Mouse (Mus musculus) lung, embryonic 16.5 days (tissue): ENCODE results near the gene Gjc1. TPM values are rescaled to one million over a fixed set of nuclear protein-coding genes. Genes with fewer than 3 reads are reported as not detected.

Source experiments
- ATAC-seq: fragments of 200-750 bp; cut with Nextera tagmentation; 2 replicates; pipeline ENCODE4 v1.8.0; 2017; ENCODE audit warnings: low read depth, mild to moderate bottlenecking, moderate library complexity
- H3K27ac ChIP-seq: fragments of 300-500 bp; sonication (generic); 2 replicates; pipeline ENCODE4 v1.5.1; 2014; ENCODE audit warnings: mild to moderate bottlenecking, control low read depth, low read length
- H3K27me3 ChIP-seq: fragments of 300-500 bp; sonication (generic); 2 replicates; pipeline ENCODE4 v1.6.1; 2014; ENCODE audit warnings: low read depth, low read length, mixed read lengths; ENCODE audit not compliant: control insufficient read depth, insufficient read depth
- H3K36me3 ChIP-seq: fragments of 300-500 bp; sonication (generic); 2 replicates; pipeline ENCODE4 v1.6.1; 2014; ENCODE audit warnings: low read length; ENCODE audit not compliant: control insufficient read depth, insufficient read depth
- H3K4me1 ChIP-seq: fragments of 300-500 bp; sonication (generic); replicated peaks from 2 replicates; pipeline ENCODE4 v1.6.1; 2014; ENCODE audit warnings: low read length, mixed read lengths; ENCODE audit not compliant: control insufficient read depth, insufficient read depth
- H3K4me2 ChIP-seq: fragments of 300-500 bp; sonication (generic); 2 replicates; pipeline ENCODE4 v1.6.1; 2014; ENCODE audit warnings: low read depth, low read length, control low read depth
- H3K4me3 ChIP-seq: fragments of 300-500 bp; sonication (generic); 2 replicates; pipeline ENCODE4 v1.5.1; 2014; ENCODE audit warnings: mild to moderate bottlenecking, low read length, control low read depth
- H3K9ac ChIP-seq: fragments of 300-500 bp; sonication (generic); 2 replicates; pipeline ENCODE4 v1.6.1; 2014; ENCODE audit warnings: low read length, control low read depth
- H3K9me3 ChIP-seq: fragments of 300-500 bp; sonication (generic); 2 replicates; pipeline ENCODE4 v1.6.1; 2016; ENCODE audit warnings: low read length; ENCODE audit not compliant: control insufficient read depth
- WGBS: fragments of 180-500 bp; shearing (Covaris S2); extraction: QIAGEN DNeasy Blood & Tissue Kit; methylation state at CpG from one replicate; pipeline ENCODE4 v1.1.7; 2014; 5-methylcytosine and 5-hydroxymethylcytosine counted together
- polyA plus RNA-seq: library from polyadenylated mRNA; unstranded; fragments of >200 nt; fragmentation: Nextera tagmentation; extraction: Ambion mirVana; gene quantifications from 2 replicates; pipeline ENCODE4 v1.2.1, GENCODE M21; 2015

Gene Gjc1
- polyA plus RNA-seq, 1 experiment from 2014 or later: 65.7 TPM

GRCm38 (mm10) chr11:102758977-102759376 is 60.5 kb downstream of the Gjc1 start:
- Histone ChIP-seq H3K4me1 (peaks cover 14% of the 10 kb centered on the region), H3K36me3 (no peaks in the 10 kb centered on the region), H3K9ac (no peak overlapping the region), H3K9me3 (no peaks in the 10 kb centered on the region), H3K27me3 (peaks cover 21% of the 10 kb centered on the region), H3K4me3 (no peak overlapping the region), H3K4me2 (no peak overlapping the region), H3K27ac (no peak overlapping the region)
- ATAC-seq: no peak
- 81% methylated on average over 2 of the region's 2 CpGs for WGBS

GRCm38 (mm10) chr11:102755391-102755790 is 64.1 kb downstream of the Gjc1 start:
- Histone ChIP-seq H3K4me3 (no peak overlapping the region), H3K4me1 (peaks cover 9% of the 10 kb centered on the region; the same call in 1 of the 2 replicates), H3K27ac (no peak overlapping the region), H3K27me3 (0 out of 2 replicates have a peak, but pooled peaks cover 5% of the 10 kb centered on the region), H3K9me3 (no peaks in the 10 kb centered on the region), H3K4me2 (no peak overlapping the region), H3K36me3 (no peaks in the 10 kb centered on the region), H3K9ac (no peak overlapping the region)
- WGBS: 75% methylated on average over 7 of the region's 7 CpGs
- ATAC-seq: no peak

- H3K36me3 ChIP-seq: no peaks in the 10 kb centered on the region
- H3K9me3 ChIP-seq: no peaks in the 10 kb centered on the region
- H3K27me3 ChIP-seq: no peaks in the 10 kb centered on the region
- no peak for ATAC-seq
- 0 out of 2 replicates have a peak overlapping the region, but pooled peaks have one; percentile 11 for H3K9ac ChIP-seq
- H3K4me3 ChIP-seq: no peak overlapping the region
- WGBS: 39% methylated on average over 4 of the region's 4 CpGs
- H3K4me1 ChIP-seq: peaks cover 9% of the 10 kb centered on the region; the same call in 1 of the 2 replicates
- no peak overlapping the region for H3K27ac ChIP-seq
- peak overlapping the region; percentile 40 for H3K4me2 ChIP-seq
These were observed 65.1 kb downstream of the Gjc1 start for GRCm38 (mm10) chr11:102754416-102754815.

GRCm38 (mm10) chr11:102753591-102754324 is 65.7 kb downstream of the Gjc1 start:
- H3K9ac ChIP-seq: peak overlapping the region; percentile 11; the same call in 1 of the 2 replicates
- H3K36me3 ChIP-seq: no peaks in the 10 kb centered on the region
- WGBS: 38% methylated on average over 18 of the region's 18 CpGs
- H3K27me3 ChIP-seq: no peaks in the 10 kb centered on the region
- H3K27ac ChIP-seq: no peak overlapping the region
- H3K4me3 ChIP-seq: no peak overlapping the region
- H3K4me2 ChIP-seq: peak overlapping the region; percentile 40
- H3K4me1 ChIP-seq: peaks cover 9% of the 10 kb centered on the region; the same call in 1 of the 2 replicates
- no peaks in the 10 kb centered on the region for H3K9me3 ChIP-seq
- ATAC-seq: peak; percentile 39

- ATAC-seq: no peak
- no peak overlapping the region for H3K4me2 ChIP-seq
- H3K9me3 ChIP-seq: no peaks in the 10 kb centered on the region
- no peak overlapping the region for H3K27ac ChIP-seq
- 66% methylated on average over 13 of the region's 13 CpGs for WGBS
- H3K36me3 ChIP-seq: no peaks in the 10 kb centered on the region
- H3K4me3 ChIP-seq: no peak overlapping the region
- H3K4me1 ChIP-seq: peaks cover 12% of the 10 kb centered on the region; the same call in 1 of the 2 replicates
- no peak overlapping the region for H3K9ac ChIP-seq
- no peaks in the 10 kb centered on the region for H3K27me3 ChIP-seq
These were observed 66.5 kb downstream of the Gjc1 start for GRCm38 (mm10) chr11:102752896-102753590.

GRCm38 (mm10) chr11:102749712-102750111 is 69.8 kb downstream of the Gjc1 start:
- Histone ChIP-seq H3K4me3 (no peak overlapping the region), H3K4me1 (peaks cover 12% of the 10 kb centered on the region; the same call in 1 of the 2 replicates), H3K9me3 (no peaks in the 10 kb centered on the region), H3K27ac (no peak overlapping the region), H3K4me2 (no peak overlapping the region), H3K36me3 (no peaks in the 10 kb centered on the region), H3K9ac (no peak overlapping the region), H3K27me3 (no peaks in the 10 kb centered on the region)
- no peak for ATAC-seq
- 73% methylated on average over 2 of the region's 2 CpGs for WGBS

Other genes with a start within 250 kb of the Gjc1 start
- 18.4 and 23.2 TPM in 2 replicates for gene Gm11627, start 240.2 kb downstream of the Gjc1 start, polyA plus RNA-seq
- 25.9 and 27.8 TPM in 2 replicates for gene Fzd2, start 215.3 kb downstream of the Gjc1 start, polyA plus RNA-seq
- 0.16 and 0.19 TPM in 2 replicates for gene Meioc, start 156.0 kb downstream of the Gjc1 start, polyA plus RNA-seq
- gene Ccdc43, start 121.9 kb downstream of the Gjc1 start, polyA plus RNA-seq: 45.9 and 47.5 TPM in 2 replicates
- 5.0 and 5.1 TPM in 2 replicates for gene Adam11, start 58.3 kb downstream of the Gjc1 start, polyA plus RNA-seq
- gene Higd1b, start 16.1 kb upstream of the Gjc1 start, polyA plus RNA-seq: 51.5 and 56.7 TPM in 2 replicates
- gene Eftud2, start 61.3 kb upstream of the Gjc1 start, polyA plus RNA-seq: 174 and 183 TPM in 2 replicates
- 3.9 and 5.4 TPM in 2 replicates for gene Ccdc103, start 61.5 kb upstream of the Gjc1 start, polyA plus RNA-seq
- 0.09 TPM in 1 of 2 replicates, not detected in the other for gene Fam187a, start 65.5 kb upstream of the Gjc1 start, polyA plus RNA-seq
- gene Gfap, start 81.2 kb upstream of the Gjc1 start, polyA plus RNA-seq: 0.18 and 0.63 TPM in 2 replicates
- 13.7 and 14.0 TPM in 2 replicates for gene Kif18b, start 105.4 kb upstream of the Gjc1 start, polyA plus RNA-seq
- gene C1ql1, start 127.0 kb upstream of the Gjc1 start, polyA plus RNA-seq: 0.24 and 0.60 TPM in 2 replicates
- gene Nmt1, start 208.5 kb upstream of the Gjc1 start, polyA plus RNA-seq: 63.4 and 64.7 TPM in 2 replicates
- 140 and 161 TPM in 2 replicates for gene Dcakd, start 208.6 kb upstream of the Gjc1 start, polyA plus RNA-seq